8 mouse cellular contexts compared by ENCODE assay signal in the genomic region with DNA sequence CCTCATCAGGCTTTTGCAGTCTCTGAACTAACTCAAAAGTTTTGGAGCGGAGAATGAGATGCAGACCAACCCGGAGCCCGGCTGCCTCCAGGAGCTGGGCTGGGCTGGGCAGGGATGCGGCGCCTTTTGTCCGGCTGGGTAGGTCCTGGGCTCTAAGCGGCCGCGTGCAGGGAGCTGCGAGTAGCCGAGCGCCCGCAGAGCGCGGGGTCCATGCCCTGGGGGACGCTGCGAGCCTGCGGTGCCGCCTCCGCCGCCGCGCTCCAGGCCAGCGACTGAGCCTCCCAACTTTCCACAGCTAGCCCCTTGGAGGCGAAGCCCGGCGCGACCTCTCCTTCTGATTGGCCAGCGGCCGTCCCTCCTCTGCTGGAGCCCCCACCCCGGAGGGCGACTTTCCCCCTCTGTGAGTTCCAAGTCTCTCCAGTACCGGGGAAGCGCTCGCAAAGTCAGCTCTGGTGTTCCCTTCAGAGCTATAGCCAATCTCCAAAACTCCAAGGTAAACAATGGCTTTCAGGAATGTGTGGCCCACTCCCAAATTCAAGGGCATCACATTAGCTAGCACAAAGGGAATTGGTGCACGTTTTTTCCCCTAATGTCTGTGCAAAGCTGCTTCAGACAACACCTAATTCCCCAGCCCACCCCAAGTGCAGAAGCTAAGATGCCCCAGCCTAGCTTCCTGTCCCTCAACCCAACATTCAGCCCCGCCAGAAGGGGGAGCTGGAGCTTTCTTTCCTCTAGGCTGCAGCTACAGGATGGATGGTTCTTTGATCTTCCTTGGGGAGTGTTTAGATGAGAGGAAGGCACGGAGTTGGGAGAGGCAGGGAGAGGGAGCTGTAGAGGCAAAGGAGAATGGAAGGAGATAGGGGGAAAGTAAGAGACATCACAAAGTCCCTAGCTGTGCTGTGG. TPM values are rescaled to one million over a fixed set of nuclear protein-coding genes. Genes with fewer than 3 reads are reported as not detected.
DNase-seq lines count a peak whose midpoint lies in the region; ATAC-seq and TF ChIP-seq lines count a peak whose summit lies in the region.

Gene Hmcn1 (minus strand): TSS at position 274 of the 903 bp plus-strand sequence.

- ATAC-seq in kidney, embryonic 14.5 days (ENCODE audit: low FRiP score, low TSS enrichment): peak; percentile 95
- ATAC-seq in intestine, postnatal 0 days: peak; percentile 36; the same call in 1 of the 2 replicates

- H3K4me2 ChIP-seq in kidney, embryonic 14.5 days (replicated peaks; ENCODE audit: low read depth, low read length): peak within 1 kb of the TSS; percentile 77
- H3K4me2 ChIP-seq in intestine, postnatal 0 days (replicated peaks; ENCODE audit: low read depth): peak within 1 kb of the TSS; percentile 73

- H3K36me3 ChIP-seq in kidney, embryonic 14.5 days (ENCODE audit: control insufficient read depth, insufficient read depth, low read length): no peaks in the 10 kb centered on the region
- peaks cover 11% of the 10 kb centered on the region for H3K36me3 ChIP-seq in heart, adult 2 months (ENCODE audit: control insufficient read depth, insufficient read depth, low read length)
- H3K36me3 ChIP-seq in intestine, postnatal 0 days (ENCODE audit: control insufficient read depth, insufficient read depth): no peaks in the 10 kb centered on the region

- H3K79me2 ChIP-seq in heart, adult 2 months (replicated peaks; ENCODE audit: control insufficient read depth, insufficient read depth, low read length): no peaks in the 10 kb centered on the region; the same call in 1 of the 2 replicates

- no peak for TF ChIP-seq EP300 in heart, adult 2 months (IDR thresholded peaks at IDR 0.05; ENCODE audit: insufficient read depth, low read depth, low read length)

- peaks cover 4% of the 10 kb centered on the region; the same call in 1 of the 2 replicates for H3K9me3 ChIP-seq in kidney, embryonic 14.5 days (ENCODE audit: control insufficient read depth, low read length)
- no peaks in the 10 kb centered on the region for H3K9me3 ChIP-seq in intestine, postnatal 0 days (ENCODE audit: control insufficient read depth)

- intact Hi-C loops in heart, adult 2 months (cut with DNase I): loop anchor here (1.0 to 5.0 kb wide), 3 partner anchors 16 to 51 kb away; no protein-coding TSS in a partner anchor
- intact Hi-C loops in left cerebral cortex, postnatal 25 days (cut with DNase I): no loop called here

- H3K4me3 ChIP-seq in kidney, embryonic 14.5 days (ENCODE audit: low read length): peak within 1 kb of the TSS; percentile 72
- H3K4me3 ChIP-seq in heart, adult 2 months: peak within 1 kb of the TSS; percentile 76
- H3K4me3 ChIP-seq in intestine, postnatal 0 days (ENCODE audit: low read depth, low read length): peak within 1 kb of the TSS; percentile 41

- peak within 1 kb of the TSS; percentile 92 for H3K27ac ChIP-seq in kidney, embryonic 14.5 days (ENCODE audit: low read depth, low read length)
- H3K27ac ChIP-seq in heart, adult 2 months: peak within 1 kb of the TSS; percentile 87
- no peak within 1 kb of the TSS; the same call in 1 of the 2 replicates for H3K27ac ChIP-seq in intestine, postnatal 0 days (ENCODE audit: low read depth, low read length)

- WGBS in kidney, embryonic 14.5 days: under 1% methylated on average over 38 of the region's 38 CpGs
- WGBS in heart, adult 2 months: under 1% methylated on average over 38 of the region's 38 CpGs
- under 1% methylated on average over 37 of the region's 38 CpGs for WGBS in intestine, postnatal 0 days

- TF ChIP-seq POLR2A in heart, adult 2 months (IDR thresholded peaks at IDR 0.05; ENCODE audit: insufficient read depth, low read depth, low read length): peak; percentile 67; the same call in 1 of the 2 replicates

- peaks cover 23% of the 10 kb centered on the region for H3K4me1 ChIP-seq in kidney, embryonic 14.5 days (ENCODE audit: control insufficient read depth, insufficient read depth, low read length)
- H3K4me1 ChIP-seq in heart, adult 2 months (ENCODE audit: control insufficient read depth, insufficient read depth, low read length): peaks cover 6% of the 10 kb centered on the region
- no peaks in the 10 kb centered on the region for H3K4me1 ChIP-seq in intestine, postnatal 0 days (replicated peaks; ENCODE audit: control insufficient read depth, insufficient read depth, low read length)

- H3K9ac ChIP-seq in kidney, embryonic 14.5 days (ENCODE audit: low read depth, low read length): peak within 1 kb of the TSS; percentile 86
- H3K9ac ChIP-seq in heart, adult 2 months (ENCODE audit: low read depth, low read length): peak within 1 kb of the TSS; percentile 84
- peak within 1 kb of the TSS; percentile 13; the same call in 1 of the 2 replicates for H3K9ac ChIP-seq in intestine, postnatal 0 days (ENCODE audit: low read depth, low read length)

- no peaks in the 10 kb centered on the region for H3K27me3 ChIP-seq in kidney, embryonic 14.5 days (ENCODE audit: control insufficient read depth, insufficient read depth, low read length)
- no peaks in the 10 kb centered on the region for H3K27me3 ChIP-seq in heart, adult 2 months (ENCODE audit: control insufficient read depth, insufficient read depth, low read length)
- 0 out of 2 replicates have a peak, but pooled peaks cover 7% of the 10 kb centered on the region for H3K27me3 ChIP-seq in intestine, postnatal 0 days (replicated peaks; ENCODE audit: control insufficient read depth, insufficient read depth, low read length)

- DNase-seq in kidney, adult 8-10 months: no peak
- peak; percentile 87 for DNase-seq in embryo, embryonic 10 days (ENCODE audit: low spot score)
- DNase-seq in heart, adult 2 months: peak; percentile 80 to 82
- DNase-seq in lung, postnatal 10 days: peak; percentile 91
- DNase-seq in ovary, postnatal 36 days (ENCODE audit: low spot score): peak; percentile 65
- no peak for DNase-seq in left cerebral cortex, postnatal 25 days (ENCODE audit: low spot score in 2 of 2)

- peak; percentile 68 for TF ChIP-seq CTCF in heart, adult 2 months (IDR thresholded peaks at IDR 0.05)
- peak; percentile 66 for TF ChIP-seq CTCF in intestine, postnatal 0 days (IDR thresholded peaks at IDR 0.05; ENCODE audit: low read depth)

RNA-seq across cellular contexts. Expression of gene Hmcn1, which starts in this region (rescaled TPM):
- 34.0 and 40.2 TPM in 2 replicates for polyA plus RNA-seq in kidney, embryonic 14.5 days (2014; fragmentation: Nextera tagmentation; extraction: Ambion mirVana)
- total RNA-seq in heart, adult 2 months (2021): 10 to 100 TPM; 11.9 to 13.7 TPM
- polyA plus RNA-seq in heart, adult 2 months (2012; rRNA removed): 23.5 and 24.5 TPM in 2 replicates
- polyA plus RNA-seq in intestine, postnatal 0 days (2015; fragmentation: Nextera tagmentation; extraction: Ambion mirVana): 4.2 and 4.7 TPM in 2 replicates
- total RNA-seq in left cerebral cortex, postnatal 25 days (2021): 1 to 10 TPM; 2.1 to 3.9 TPM

Comparison
In these comparisons a context has a peak if more than half of its experiments do, and no peak if none do; other contexts are left out.
1. H3K9ac ChIP-seq: peak in every context shown above with its lines; median percentile 86 in kidney, embryonic 14.5 days; 84 in heart, adult 2 months; 13 in intestine, postnatal 0 days.
2. DNase-seq: peak in embryo, embryonic 10 days (single experiment), heart, adult 2 months (2 of 2), lung, postnatal 10 days (single experiment) and ovary, postnatal 36 days (single experiment); none in kidney, adult 8-10 months (0 of 2) and left cerebral cortex, postnatal 25 days (0 of 2).
3. Peak in every context shown above with its lines, with median percentiles within 50 percentile points of each other: H3K4me3 ChIP-seq.